Mouse (Mus musculus): ENCODE results near the gene Lmnb2. TPM values are rescaled to one million over a fixed set of nuclear protein-coding genes. Genes with fewer than 3 reads are reported as not detected.

Gene Lmnb2
- total RNA-seq (2023) = 10 to 100 TPM; 14.0 to 15.8 TPM

GRCm38 (mm10) chr10:80917779-80918434 lies at the start of gene Lmnb2:
Lmnb2 (minus strand) TSS chr10:80918245.

GRCm38 (mm10) chr10:80929299-80930226 lies 11.5 kb upstream of the Lmnb2 start, which contains the start of gene Gadd45b:
Gadd45b (plus strand) TSS chr10:80930073.

GRCm38 (mm10) chr10:80900318-80901247 lies 17.5 kb downstream of the Lmnb2 start, which contains the start of gene Timm13:
Timm13 (minus strand) TSS chr10:80900969.

GRCm38 (mm10) chr10:80871581-80871980 lies 46.5 kb downstream of the Lmnb2 start, which contains the start of gene Tmprss9:
Tmprss9 (plus strand) TSS chr10:80871848.

GRCm38 (mm10) chr10:80854913-80855748 lies 62.9 kb downstream of the Lmnb2 start, which contains the start of the genes Lsm7 and Sppl2b:
Lsm7 (minus strand) TSS chr10:80855209.
Sppl2b (plus strand) TSS chr10:80855275.

Other genes starting within 250 kb of the Lmnb2 start
- 100 to 1,000 TPM; 280 to 313 TPM for gene Mknk2, start 240.1 kb downstream of the Lmnb2 start, total RNA-seq (2023)
- gene Mob3a, start 216.3 kb downstream of the Lmnb2 start, total RNA-seq (2023) = 100 to 1,000 TPM; 151 to 180 TPM
- 10 to 100 TPM; 56.2 to 88.3 TPM for gene Izumo4, start 216.1 kb downstream of the Lmnb2 start, total RNA-seq (2023)
- gene Ap3d1, start 176.0 kb downstream of the Lmnb2 start, total RNA-seq (2023) = 100 to 1,000 TPM; 144 to 150 TPM
- gene Dot1l, start 163.0 kb downstream of the Lmnb2 start, total RNA-seq (2023) = 10 to 100 TPM; 69.9 to 73.5 TPM
- 10 to 100 TPM; 76.4 to 85.9 TPM for gene Sf3a2, start 120.0 kb downstream of the Lmnb2 start, total RNA-seq (2023)
- 100 to 1,000 TPM; 133 to 134 TPM for gene Plekhj1, start 119.6 kb downstream of the Lmnb2 start, total RNA-seq (2023)
- 1 to 10 TPM; 2.0 to 3.3 TPM for gene Amh, start 113.0 kb downstream of the Lmnb2 start, total RNA-seq (2023)
- not detected for gene Jsrp1, start 104.7 kb downstream of the Lmnb2 start, total RNA-seq (2023)
- 100 to 1,000 TPM; 571 to 578 TPM for gene Oaz1, start 91.6 kb downstream of the Lmnb2 start, total RNA-seq (2023)
- gene Lingo3, start 74.2 kb downstream of the Lmnb2 start, total RNA-seq (2023) = not detected
- gene Lsm7, start 63.0 kb downstream of the Lmnb2 start, total RNA-seq (2023) = 10 to 100 TPM; 37.9 to 40.3 TPM
- 10 to 100 TPM; 33.5 to 37.7 TPM for gene Sppl2b, start 63.0 kb downstream of the Lmnb2 start, total RNA-seq (2023)
- gene Tmprss9, start 46.4 kb downstream of the Lmnb2 start, total RNA-seq (2023) = not detected
- 10 to 100 TPM; 58.6 to 63.8 TPM for gene Timm13, start 17.3 kb downstream of the Lmnb2 start, total RNA-seq (2023)
- gene Gadd45b, start 11.8 kb upstream of the Lmnb2 start, total RNA-seq (2023) = 10 to 100 TPM; 21.4 to 31.5 TPM
- gene Gng7, start 96.7 kb upstream of the Lmnb2 start, total RNA-seq (2023) = not detected
- not detected for gene Diras1, start 107.4 kb upstream of the Lmnb2 start, total RNA-seq (2023)
- 10 to 100 TPM; 18.7 to 21.2 TPM for gene Slc39a3, start 119.2 kb upstream of the Lmnb2 start, total RNA-seq (2023)
- 10 to 100 TPM; 47.1 to 52.0 TPM for gene Sgta, start 141.9 kb upstream of the Lmnb2 start, total RNA-seq (2023)
- 10 to 100 TPM in 1 of 2 experiments, 1 to 10 TPM in 1; 9.4 to 11.5 TPM for gene Thop1, start 151.8 kb upstream of the Lmnb2 start, total RNA-seq (2023)
- not detected for gene Creb3l3, start 180.6 kb upstream of the Lmnb2 start, total RNA-seq (2023)
- gene Map2k2, start 187.7 kb upstream of the Lmnb2 start, total RNA-seq (2023) = 100 to 1,000 TPM; 134 to 145 TPM
- gene Zbtb7a, start 217.0 kb upstream of the Lmnb2 start, total RNA-seq (2023) = 10 to 100 TPM; 75.0 to 78.0 TPM
- gene Pias4, start 249.7 kb upstream of the Lmnb2 start, total RNA-seq (2023) = 10 to 100 TPM; 37.2 to 43.2 TPM

Data from T-cell, adult 66 days (primary cell).